Mouse (Mus musculus) intestine, embryonic 15.5 days (tissue): ENCODE results near the gene Ppm1b. TPM values are rescaled to one million over a fixed set of nuclear protein-coding genes. Genes with fewer than 3 reads are reported as not detected.
"Not testable (repeated sequence)": the region's sequence is repeated elsewhere in the genome, so short reads cannot be mapped to it uniquely, and the experiment has no call there.

ENCODE experiments used
- ATAC-seq: fragments of 200-750 bp; cut with Nextera tagmentation; 2 replicates; pipeline ENCODE4 v1.8.0; 2017; ENCODE audit warnings: moderate TSS enrichment, moderate library complexity
- H3K27ac ChIP-seq: fragments of 300-500 bp; sonication (generic); 2 replicates; pipeline ENCODE4 v1.5.1; 2015; ENCODE audit warnings: mild to moderate bottlenecking, inconsistent platforms
- H3K27me3 ChIP-seq: fragments of 300-500 bp; sonication (generic); replicated peaks from 2 replicates; pipeline ENCODE4 v1.6.1; 2015; ENCODE audit warnings: inconsistent platforms
- H3K36me3 ChIP-seq: fragments of 300-500 bp; sonication (generic); 2 replicates; pipeline ENCODE4 v1.6.1; 2015; ENCODE audit warnings: inconsistent platforms
- H3K4me1 ChIP-seq: fragments of 300-500 bp; sonication (generic); replicated peaks from 2 replicates; pipeline ENCODE4 v1.6.1; 2015; ENCODE audit warnings: inconsistent platforms
- H3K4me2 ChIP-seq: fragments of 300-500 bp; sonication (generic); replicated peaks from 2 replicates; pipeline ENCODE4 v1.6.1; 2015; ENCODE audit warnings: mild to moderate bottlenecking, inconsistent platforms
- H3K4me3 ChIP-seq: fragments of 300-500 bp; sonication (generic); replicated peaks from 2 replicates; pipeline ENCODE4 v1.5.1; 2015; ENCODE audit warnings: inconsistent platforms
- H3K9ac ChIP-seq: fragments of 300-500 bp; sonication (generic); 2 replicates; pipeline ENCODE4 v1.6.1; 2015; ENCODE audit warnings: inconsistent platforms
- H3K9me3 ChIP-seq: fragments of 300-500 bp; sonication (generic); 2 replicates; pipeline ENCODE4 v1.6.1; 2016; ENCODE audit warnings: inconsistent platforms
- WGBS: fragments of 180-500 bp; shearing (Covaris S2); methylation state at CpG from one replicate; pipeline ENCODE4 v1.1.7; 2015; 5-methylcytosine and 5-hydroxymethylcytosine counted together
- polyA plus RNA-seq: library from polyadenylated mRNA; unstranded; fragments of >200 nt; fragmentation: Nextera tagmentation; extraction: Ambion mirVana; gene quantifications from 2 replicates; pipeline ENCODE4 v1.2.1, GENCODE M21; 2015

Ppm1b gene
- 94.5 and 96.6 TPM in 2 replicates for polyA plus RNA-seq

- ATAC-seq, result no peak
- peak within 1 kb of the TSS; percentile 67 for H3K4me2 ChIP-seq
These were observed at the start of gene Ppm1b for GRCm38 (mm10) chr17:84956441-84956840. Ppm1b (plus strand) TSS chr17:84956741.

GRCm38 (mm10) chr17:84921666-84922376 lies 34.7 kb upstream of the Ppm1b start:
- H3K4me1 ChIP-seq, result no peaks in the 10 kb centered on the region
- H3K9ac ChIP-seq, result no peak overlapping the region
- H3K4me2 ChIP-seq, result no peak overlapping the region
- no peak for ATAC-seq
- H3K27ac ChIP-seq, result no peak overlapping the region
- H3K27me3 ChIP-seq, result no peaks in the 10 kb centered on the region
- no peaks in the 10 kb centered on the region for H3K9me3 ChIP-seq
- no peaks in the 10 kb centered on the region for H3K36me3 ChIP-seq
- WGBS, result 83% methylated on average over 19 of the region's 19 CpGs
- H3K4me3 ChIP-seq, result no peak overlapping the region

More at GRCm38 (mm10) chr17:84956441-84956840, at the start of gene Ppm1b:
- Histone ChIP-seq H3K9me3 (no peaks in the 10 kb centered on the region), H3K36me3 (no peaks in the 10 kb centered on the region), H3K4me3 (peak within 1 kb of the TSS; percentile 98), H3K27me3 (no peaks in the 10 kb centered on the region), H3K9ac (peak within 1 kb of the TSS; percentile 57), H3K4me1 (peaks cover 6% of the 10 kb centered on the region), H3K27ac (peak within 1 kb of the TSS; percentile 96)
- WGBS, result 23% methylated on average over 9 of the region's 9 CpGs

- Histone ChIP-seq H3K9me3 (no peaks in the 10 kb centered on the region), H3K4me3 (no peak overlapping the region)
- 93% methylated on average over 5 of the region's 5 CpGs for WGBS
These were observed 31.8 kb upstream of the Ppm1b start for GRCm38 (mm10) chr17:84924779-84925178.

GRCm38 (mm10) chr17:84926233-84926632 lies 30.3 kb upstream of the Ppm1b start:
- ATAC-seq, result no peak; the same call in 1 of the 2 replicates
- Histone ChIP-seq H3K27ac (no peak overlapping the region), H3K4me1 (no peaks in the 10 kb centered on the region), H3K9me3 (no peaks in the 10 kb centered on the region), H3K4me2 (no peak overlapping the region), H3K36me3 (no peaks in the 10 kb centered on the region), H3K4me3 (no peak overlapping the region), H3K27me3 (no peaks in the 10 kb centered on the region), H3K9ac (no peak overlapping the region)
- 54% methylated on average over 5 of the region's 5 CpGs for WGBS

More at GRCm38 (mm10) chr17:84924779-84925178, 31.8 kb upstream of the Ppm1b start:
- Histone ChIP-seq H3K27me3 (no peaks in the 10 kb centered on the region), H3K9ac (no peak overlapping the region), H3K4me2 (no peak overlapping the region), H3K36me3 (no peaks in the 10 kb centered on the region), H3K27ac (no peak overlapping the region), H3K4me1 (no peaks in the 10 kb centered on the region)
- no peak for ATAC-seq

GRCm38 (mm10) chr17:84927580-84927979 lies 29.0 kb upstream of the Ppm1b start:
- H3K9ac ChIP-seq, result no peak overlapping the region
- no peak overlapping the region for H3K27ac ChIP-seq
- H3K36me3 ChIP-seq, result no peaks in the 10 kb centered on the region
- H3K4me1 ChIP-seq, result no peaks in the 10 kb centered on the region
- 73% methylated on average over 5 of the region's 5 CpGs for WGBS
- H3K4me2 ChIP-seq, result no peak overlapping the region
- ATAC-seq, result no peak
- H3K27me3 ChIP-seq, result no peaks in the 10 kb centered on the region
- H3K4me3 ChIP-seq, result no peak overlapping the region
- H3K9me3 ChIP-seq, result no peaks in the 10 kb centered on the region

GRCm38 (mm10) chr17:84932943-84933342 lies 23.6 kb upstream of the Ppm1b start:
- Histone ChIP-seq H3K4me1 (no peaks in the 10 kb centered on the region), H3K9ac (no peak overlapping the region), H3K27me3 (no peaks in the 10 kb centered on the region), H3K4me3 (no peak overlapping the region), H3K4me2 (no peak overlapping the region), H3K9me3 (no peaks in the 10 kb centered on the region), H3K36me3 (no peaks in the 10 kb centered on the region), H3K27ac (no peak overlapping the region)
- WGBS, result 93% methylated on average over 7 of the region's 7 CpGs
- no peak for ATAC-seq

- Histone ChIP-seq H3K9me3 (no peaks in the 10 kb centered on the region), H3K27ac (0 out of 2 replicates have a peak overlapping the region, but pooled peaks have one; percentile 11), H3K4me3 (no peak overlapping the region), H3K36me3 (no peaks in the 10 kb centered on the region), H3K9ac (no peak overlapping the region), H3K4me2 (no peak overlapping the region), H3K27me3 (no peaks in the 10 kb centered on the region), H3K4me1 (no peaks in the 10 kb centered on the region)
- 56% methylated on average over 5 of the region's 5 CpGs for WGBS
- ATAC-seq, result peak; percentile 81; the same call in 1 of the 2 replicates
These were observed 22.6 kb upstream of the Ppm1b start for GRCm38 (mm10) chr17:84933968-84934367.

GRCm38 (mm10) chr17:84935620-84936019 lies 20.9 kb upstream of the Ppm1b start:
- not testable (repeated sequence) for H3K9ac ChIP-seq, H3K4me1 ChIP-seq, H3K27ac ChIP-seq, ATAC-seq, H3K4me2 ChIP-seq, H3K4me3 ChIP-seq, H3K9me3 ChIP-seq, H3K36me3 ChIP-seq, H3K27me3 ChIP-seq
- 44% methylated on average over 4 of the region's 4 CpGs for WGBS

- WGBS, result 40% methylated on average over 9 of the region's 9 CpGs
- Histone ChIP-seq H3K4me1 (no peaks in the 10 kb centered on the region), H3K36me3 (no peaks in the 10 kb centered on the region), H3K27ac (no peak overlapping the region), H3K9me3 (no peaks in the 10 kb centered on the region), H3K4me3 (no peak overlapping the region), H3K27me3 (no peaks in the 10 kb centered on the region), H3K9ac (no peak overlapping the region), H3K4me2 (no peak overlapping the region)
- ATAC-seq, result no peak
These were observed 20.2 kb upstream of the Ppm1b start for GRCm38 (mm10) chr17:84936301-84936700.

- H3K4me2 ChIP-seq, result no peak overlapping the region
- no peaks in the 10 kb centered on the region for H3K27me3 ChIP-seq
- H3K9ac ChIP-seq, result no peak overlapping the region
- WGBS, result 93% methylated on average over 5 of the region's 5 CpGs
- H3K36me3 ChIP-seq, result no peaks in the 10 kb centered on the region
- no peaks in the 10 kb centered on the region for H3K9me3 ChIP-seq
- H3K27ac ChIP-seq, result no peak overlapping the region
- no peak for ATAC-seq
- H3K4me3 ChIP-seq, result no peak overlapping the region
- H3K4me1 ChIP-seq, result no peaks in the 10 kb centered on the region
These were observed 19.7 kb upstream of the Ppm1b start for GRCm38 (mm10) chr17:84936809-84937208.

- Histone ChIP-seq H3K4me1 (no peaks in the 10 kb centered on the region), H3K27me3 (no peaks in the 10 kb centered on the region), H3K36me3 (no peaks in the 10 kb centered on the region), H3K27ac (no peak overlapping the region), H3K4me3 (no peak overlapping the region), H3K4me2 (no peak overlapping the region), H3K9me3 (no peaks in the 10 kb centered on the region), H3K9ac (no peak overlapping the region)
- ATAC-seq, result no peak
- 84% methylated on average over 7 of the region's 7 CpGs for WGBS
These were observed 19.3 kb upstream of the Ppm1b start for GRCm38 (mm10) chr17:84937220-84937619.

GRCm38 (mm10) chr17:84938215-84938614 lies 18.3 kb upstream of the Ppm1b start:
- H3K4me3 ChIP-seq, result no peak overlapping the region
- no peak overlapping the region for H3K27ac ChIP-seq
- H3K27me3 ChIP-seq, result no peaks in the 10 kb centered on the region
- H3K9ac ChIP-seq, result no peak overlapping the region
- no peaks in the 10 kb centered on the region for H3K4me1 ChIP-seq
- ATAC-seq, result no peak
- no peaks in the 10 kb centered on the region for H3K36me3 ChIP-seq
- no peak overlapping the region for H3K4me2 ChIP-seq
- WGBS, result 95% methylated on average over 4 of the region's 4 CpGs
- H3K9me3 ChIP-seq, result no peaks in the 10 kb centered on the region
